Mouse (Mus musculus): ENCODE results near the gene Sag. TPM values are rescaled to one million over a fixed set of nuclear protein-coding genes. Genes with fewer than 3 reads are reported as not detected.

The Sag gene
- polyA plus RNA-seq, 1 experiment: 0.68 TPM

DNA sequence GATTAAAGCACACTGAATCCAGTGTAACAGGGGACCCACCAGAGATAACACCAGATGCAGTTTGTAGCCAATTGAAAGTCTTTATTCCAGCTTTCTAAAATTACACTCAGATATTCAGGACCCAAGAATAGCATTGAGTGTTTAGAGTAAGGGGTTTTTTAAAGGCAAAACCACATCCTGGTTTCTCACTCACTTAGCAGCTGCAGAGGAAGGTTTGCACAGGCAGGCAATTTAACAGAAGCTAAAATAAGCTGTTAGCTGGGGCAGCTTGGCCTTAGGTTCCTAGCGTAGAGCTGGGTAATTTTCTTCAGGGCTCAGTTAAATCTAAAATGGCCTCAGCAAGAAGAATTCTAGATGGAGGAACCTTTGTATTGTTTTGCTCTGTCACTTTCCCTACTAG, 63.2 kb downstream of the Sag start:
- no peaks in the 10 kb centered on the region for H3K27me3 ChIP-seq (ENCODE audit: control insufficient read depth, insufficient read depth, insufficient read length)
- TF ChIP-seq MYOG (IDR thresholded peaks at IDR 0.05; ENCODE audit: control insufficient read depth, extremely low read depth, insufficient read length): no peak
- no peak for TF ChIP-seq USF1 (IDR thresholded peaks at IDR 0.05; ENCODE audit: low read depth)
- no peak for TF ChIP-seq MAX (IDR thresholded peaks at IDR 0.05)
- TF ChIP-seq CTCF (IDR thresholded peaks at IDR 0.05; ENCODE audit: control insufficient read depth, insufficient read depth, insufficient read length): no peak
- no peak for TF ChIP-seq MYOD1 (IDR thresholded peaks at IDR 0.05; ENCODE audit: control insufficient read depth, insufficient read length, low read depth)
- TF ChIP-seq FOSL1 (IDR thresholded peaks at IDR 0.05; ENCODE audit: insufficient read depth, low read length, poor library complexity, severe bottlenecking): no peak
- TF ChIP-seq CEBPB (IDR thresholded peaks at IDR 0.05; ENCODE audit: low read depth): no peak
- peaks cover 98% of the 10 kb centered on the region for H3K79me2 ChIP-seq (ENCODE audit: control insufficient read depth, insufficient read depth)
- peaks cover 54% of the 10 kb centered on the region for H3K79me3 ChIP-seq (ENCODE audit: low read depth)
- no peak overlapping the region for H3K4me3 ChIP-seq (ENCODE audit: insufficient read depth, poor library complexity, severe bottlenecking)
- H3ac ChIP-seq (ENCODE audit: control insufficient read depth, insufficient read length, low read depth): no peak overlapping the region
- H3K36me3 ChIP-seq (ENCODE audit: control insufficient read depth, insufficient read depth): no peaks in the 10 kb centered on the region

DNA sequence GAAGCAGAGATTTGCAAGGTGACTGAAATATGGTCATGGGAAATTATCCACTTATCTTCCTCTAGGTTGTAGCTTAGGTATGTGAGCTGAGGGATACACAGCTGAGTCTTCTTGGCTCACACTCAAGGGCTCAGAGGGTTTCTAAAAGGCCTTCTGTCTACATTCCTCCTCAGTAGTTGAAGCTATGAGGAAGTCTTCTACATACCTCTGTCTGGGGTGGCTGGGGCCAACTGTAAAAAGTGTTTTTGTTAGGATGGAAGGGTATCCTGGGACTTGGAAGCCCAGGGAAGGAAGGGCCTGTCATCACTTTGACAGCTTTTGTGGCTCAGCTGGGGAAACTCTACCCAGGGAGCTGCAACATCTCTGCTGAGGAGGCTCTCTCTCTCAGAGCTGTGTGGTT, 68.1 kb downstream of the Sag start:
- H3K27me3 ChIP-seq (ENCODE audit: control insufficient read depth, insufficient read depth, insufficient read length): no peaks in the 10 kb centered on the region
- H3K4me3 ChIP-seq (ENCODE audit: insufficient read depth, poor library complexity, severe bottlenecking): no peak overlapping the region
- TF ChIP-seq USF1 (IDR thresholded peaks at IDR 0.05; ENCODE audit: low read depth) (no peak), FOSL1 (IDR thresholded peaks at IDR 0.05; ENCODE audit: insufficient read depth, low read length, poor library complexity, severe bottlenecking) (no peak), CTCF (IDR thresholded peaks at IDR 0.05; ENCODE audit: control insufficient read depth, insufficient read depth, insufficient read length) (no peak), MYOD1 (IDR thresholded peaks at IDR 0.05; ENCODE audit: control insufficient read depth, insufficient read length, low read depth) (no peak), MAX (IDR thresholded peaks at IDR 0.05) (no peak), MYOG (IDR thresholded peaks at IDR 0.05; ENCODE audit: control insufficient read depth, extremely low read depth, insufficient read length) (no peak)
- no peak overlapping the region for H3ac ChIP-seq (ENCODE audit: control insufficient read depth, insufficient read length, low read depth)
- H3K36me3 ChIP-seq (ENCODE audit: control insufficient read depth, insufficient read depth): no peaks in the 10 kb centered on the region
- H3K79me3 ChIP-seq (ENCODE audit: low read depth): peaks cover 48% of the 10 kb centered on the region
- H3K79me2 ChIP-seq (ENCODE audit: control insufficient read depth, insufficient read depth): peaks cover 97% of the 10 kb centered on the region

DNA sequence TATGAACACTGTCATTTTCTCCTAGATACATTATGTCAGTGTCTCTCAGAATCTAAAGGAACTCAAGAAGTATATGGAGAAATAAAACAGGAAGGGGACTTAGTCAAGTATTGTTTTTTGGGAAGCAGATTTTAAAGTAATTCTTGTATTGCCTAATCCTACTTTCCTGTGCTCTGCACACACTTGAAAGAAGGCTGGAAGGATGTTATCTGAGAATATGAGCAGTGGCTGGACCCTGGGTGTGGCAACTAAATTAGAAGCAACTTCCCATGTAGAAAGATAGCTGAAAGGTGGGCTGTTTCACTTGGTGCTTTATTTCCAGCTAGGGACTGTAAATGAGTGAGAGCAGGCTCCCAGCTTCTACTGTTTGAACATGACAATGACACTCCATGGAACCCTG, 69.6 kb downstream of the Sag start:
- no peak for TF ChIP-seq MYOD1 (IDR thresholded peaks at IDR 0.05; ENCODE audit: control insufficient read depth, insufficient read length, low read depth)
- no peak for TF ChIP-seq FOSL1 (IDR thresholded peaks at IDR 0.05; ENCODE audit: insufficient read depth, low read length, poor library complexity, severe bottlenecking)
- no peak for TF ChIP-seq CTCF (IDR thresholded peaks at IDR 0.05; ENCODE audit: control insufficient read depth, insufficient read depth, insufficient read length)
- no peak for TF ChIP-seq MAX (IDR thresholded peaks at IDR 0.05)
- TF ChIP-seq MYOG (IDR thresholded peaks at IDR 0.05; ENCODE audit: control insufficient read depth, extremely low read depth, insufficient read length): no peak
- no peak for TF ChIP-seq CEBPB (IDR thresholded peaks at IDR 0.05; ENCODE audit: low read depth)
- no peak for TF ChIP-seq USF1 (IDR thresholded peaks at IDR 0.05; ENCODE audit: low read depth)
- Histone ChIP-seq H3K36me3 (ENCODE audit: control insufficient read depth, insufficient read depth) (no peaks in the 10 kb centered on the region), H3ac (ENCODE audit: control insufficient read depth, insufficient read length, low read depth) (no peak overlapping the region), H3K79me2 (ENCODE audit: control insufficient read depth, insufficient read depth) (peaks cover 98% of the 10 kb centered on the region), H3K79me3 (ENCODE audit: low read depth) (peaks cover 42% of the 10 kb centered on the region), H3K4me3 (ENCODE audit: insufficient read depth, poor library complexity, severe bottlenecking) (no peak overlapping the region), H3K27me3 (ENCODE audit: control insufficient read depth, insufficient read depth, insufficient read length) (no peaks in the 10 kb centered on the region)

DNA sequence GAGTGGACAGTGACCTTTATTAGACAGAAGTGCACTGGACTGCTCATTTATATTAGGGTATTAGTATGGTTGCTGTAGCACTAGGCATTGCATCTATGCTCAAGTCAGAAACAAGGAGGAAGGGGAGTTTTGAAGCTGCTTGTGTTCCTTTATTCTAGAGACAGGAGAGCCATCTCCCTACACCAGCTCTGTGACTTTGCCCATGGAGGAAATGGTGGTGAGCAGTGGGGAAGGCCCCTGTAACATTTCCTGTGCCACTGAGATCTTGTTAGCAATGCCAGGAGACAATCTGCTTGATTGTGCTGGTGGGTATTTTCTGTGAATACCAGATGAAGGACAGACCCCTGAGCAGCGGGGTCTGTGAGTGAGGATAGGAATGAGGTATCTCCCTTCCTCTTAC, 72.6 kb downstream of the Sag start:
- Histone ChIP-seq H3K79me2 (ENCODE audit: control insufficient read depth, insufficient read depth) (peaks cover 86% of the 10 kb centered on the region), H3K79me3 (ENCODE audit: low read depth) (peaks cover 39% of the 10 kb centered on the region), H3ac (ENCODE audit: control insufficient read depth, insufficient read length, low read depth) (no peak overlapping the region), H3K36me3 (ENCODE audit: control insufficient read depth, insufficient read depth) (peaks cover under 1% of the 10 kb centered on the region), H3K4me3 (ENCODE audit: insufficient read depth, poor library complexity, severe bottlenecking) (no peak overlapping the region), H3K27me3 (ENCODE audit: control insufficient read depth, insufficient read depth, insufficient read length) (no peaks in the 10 kb centered on the region)
- TF ChIP-seq MAX (IDR thresholded peaks at IDR 0.05) (no peak), MYOD1 (IDR thresholded peaks at IDR 0.05; ENCODE audit: control insufficient read depth, insufficient read length, low read depth) (no peak), USF1 (IDR thresholded peaks at IDR 0.05; ENCODE audit: low read depth) (no peak), CEBPB (IDR thresholded peaks at IDR 0.05; ENCODE audit: low read depth) (no peak), FOSL1 (IDR thresholded peaks at IDR 0.05; ENCODE audit: insufficient read depth, low read length, poor library complexity, severe bottlenecking) (no peak), CTCF (IDR thresholded peaks at IDR 0.05; ENCODE audit: control insufficient read depth, insufficient read depth, insufficient read length) (no peak), MYOG (IDR thresholded peaks at IDR 0.05; ENCODE audit: control insufficient read depth, extremely low read depth, insufficient read length) (no peak)

DNA sequence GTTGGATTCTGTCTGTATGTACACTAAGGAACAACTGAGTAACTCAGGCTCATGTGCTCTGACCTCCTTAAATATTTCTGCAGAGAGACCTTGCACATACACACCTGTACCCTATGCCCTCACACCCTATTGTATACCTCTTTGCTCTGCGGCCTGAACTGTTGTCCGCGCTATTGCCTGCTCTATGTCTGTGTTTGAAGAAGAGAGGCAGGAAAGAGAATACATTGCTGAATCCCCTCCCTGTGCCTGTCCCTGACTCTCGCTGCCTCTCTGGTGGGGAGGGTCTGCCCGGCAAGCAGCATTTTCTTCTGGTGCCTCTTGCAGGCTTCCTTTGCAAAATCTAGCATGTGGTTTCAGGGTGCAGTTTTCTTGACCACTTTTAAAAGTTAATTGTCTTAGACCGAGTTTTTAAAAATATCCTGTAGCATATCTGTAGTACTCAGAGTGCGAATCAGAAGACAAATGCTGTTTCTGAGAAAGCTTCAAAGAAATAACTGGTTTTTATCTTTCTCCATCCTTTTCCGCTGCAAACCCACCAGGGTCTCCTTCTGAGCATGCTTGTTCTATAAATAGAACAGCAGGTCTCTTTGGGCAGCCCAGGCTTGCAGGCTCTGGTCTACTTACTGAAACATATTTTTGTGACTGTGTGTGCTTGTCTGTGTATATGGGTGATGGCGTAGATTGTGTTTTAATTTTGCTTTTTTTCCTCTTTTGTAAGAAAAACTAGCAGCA, 74.2 kb downstream of the Sag start:
- Histone ChIP-seq H3K4me3 (ENCODE audit: insufficient read depth, poor library complexity, severe bottlenecking) (no peak overlapping the region), H3K36me3 (ENCODE audit: control insufficient read depth, insufficient read depth) (peaks cover 6% of the 10 kb centered on the region), H3K79me2 (ENCODE audit: control insufficient read depth, insufficient read depth) (peaks cover 69% of the 10 kb centered on the region), H3K27me3 (ENCODE audit: control insufficient read depth, insufficient read depth, insufficient read length) (no peaks in the 10 kb centered on the region), H3ac (ENCODE audit: control insufficient read depth, insufficient read length, low read depth) (no peak overlapping the region), H3K79me3 (ENCODE audit: low read depth) (peaks cover 34% of the 10 kb centered on the region)
- TF ChIP-seq CTCF (IDR thresholded peaks at IDR 0.05; ENCODE audit: control insufficient read depth, insufficient read depth, insufficient read length) (no peak), CEBPB (IDR thresholded peaks at IDR 0.05; ENCODE audit: low read depth) (no peak), MAX (IDR thresholded peaks at IDR 0.05) (no peak), MYOG (IDR thresholded peaks at IDR 0.05; ENCODE audit: control insufficient read depth, extremely low read depth, insufficient read length) (no peak), MYOD1 (IDR thresholded peaks at IDR 0.05; ENCODE audit: control insufficient read depth, insufficient read length, low read depth) (no peak), FOSL1 (IDR thresholded peaks at IDR 0.05; ENCODE audit: insufficient read depth, low read length, poor library complexity, severe bottlenecking) (no peak), USF1 (IDR thresholded peaks at IDR 0.05; ENCODE audit: low read depth) (no peak)
